Mouse (Mus musculus): Measurements from ENCODE around the gene Gm15056.

The Gm15056 gene

GRCm38 (mm10) chr8:20902527-20902926, at the start of gene Gm15056:
Gene Gm15056, minus strand, starts transcription at chr8:20902627.
- DNase-seq (ENCODE audit: low spot score in 2 of 2): no peak

GRCm38 (mm10) chr8:20944610-20945009, 42.2 kb upstream of the Gm15056 start, which contains the start of gene AY761185:
Gene AY761185, minus strand, starts transcription at chr8:20944710.
- no peak for DNase-seq (ENCODE audit: low spot score in 2 of 2)

GRCm38 (mm10) chr8:20921971-20922370, 19.5 kb upstream of the Gm15056 start, which contains the start of gene Gm6040:
Gene Gm6040, minus strand, starts transcription at chr8:20922071.
- no peak for DNase-seq (ENCODE audit: low spot score in 2 of 2)

GRCm38 (mm10) chr8:20912288-20912687, 9.9 kb upstream of the Gm15056 start:
- no peak for DNase-seq (ENCODE audit: low spot score in 2 of 2)

- no peak for DNase-seq (ENCODE audit: low spot score in 2 of 2)
Observed at GRCm38 (mm10) chr8:20908256-20908655, 5.8 kb upstream of the Gm15056 start.

- no peak for DNase-seq (ENCODE audit: low spot score in 2 of 2)
Observed at GRCm38 (mm10) chr8:20907119-20907518, 4.7 kb upstream of the Gm15056 start.

- DNase-seq (ENCODE audit: low spot score in 2 of 2): no peak
Observed at GRCm38 (mm10) chr8:20892369-20892768, 10.1 kb downstream of the Gm15056 start, which contains the start of gene Defb33. Gene Defb33, plus strand, starts transcription at chr8:20892669.

GRCm38 (mm10) chr8:20874608-20875007, 27.8 kb downstream of the Gm15056 start:
- DNase-seq (ENCODE audit: low spot score in 2 of 2): no peak

Data from frontal cortex, postnatal 10 days (tissue).